Mouse (Mus musculus) neural tube, embryonic 12.5 days (tissue): ENCODE results near the gene H2-M10.6. TPM values are rescaled to one million over a fixed set of nuclear protein-coding genes. Genes with fewer than 3 reads are reported as not detected.
"Not testable (repeated sequence)": the region's sequence is repeated elsewhere in the genome, so short reads cannot be mapped to it uniquely, and the experiment has no call there.

Experiments used
- ATAC-seq: fragments of 200-750 bp; cut with Nextera tagmentation; 2 replicates; pipeline ENCODE4 v1.8.0; 2017; ENCODE audit warnings: low read depth, mild to moderate bottlenecking, moderate TSS enrichment, moderate library complexity; ENCODE audit not compliant: low FRiP score
- H3K27ac ChIP-seq: fragments of 300-500 bp; sonication (generic); 2 replicates; pipeline ENCODE4 v1.5.1; 2016
- H3K27me3 ChIP-seq: fragments of 300-500 bp; sonication (generic); replicated peaks from 2 replicates; pipeline ENCODE4 v1.6.1; 2016; ENCODE audit warnings: mild to moderate bottlenecking
- H3K36me3 ChIP-seq: fragments of 300-500 bp; sonication (generic); 2 replicates; pipeline ENCODE4 v1.6.1; 2016; ENCODE audit warnings: mild to moderate bottlenecking
- H3K4me1 ChIP-seq: fragments of 300-500 bp; sonication (generic); 2 replicates; pipeline ENCODE4 v1.6.1; 2016
- H3K4me2 ChIP-seq: fragments of 300-500 bp; sonication (generic); replicated peaks from 2 replicates; pipeline ENCODE4 v1.6.1; 2016; ENCODE audit warnings: mild to moderate bottlenecking
- H3K4me3 ChIP-seq: fragments of 300-500 bp; sonication (generic); 2 replicates; pipeline ENCODE4 v1.5.1; 2016
- H3K9ac ChIP-seq: fragments of 300-500 bp; sonication (generic); 2 replicates; pipeline ENCODE4 v1.6.1; 2016; ENCODE audit warnings: mild to moderate bottlenecking
- H3K9me3 ChIP-seq: fragments of 300-500 bp; sonication (generic); 2 replicates; pipeline ENCODE4 v1.6.1; 2016; ENCODE audit warnings: mild to moderate bottlenecking
- WGBS: fragments of 180-500 bp; shearing (Covaris S2); methylation state at CpG from one replicate; pipeline ENCODE4 v1.1.7; 2016; 5-methylcytosine and 5-hydroxymethylcytosine counted together
- polyA plus RNA-seq: library from polyadenylated mRNA; unstranded; fragments of >200 nt; fragmentation: Nextera tagmentation; extraction: Ambion mirVana; gene quantifications from 2 replicates; pipeline ENCODE4 v1.2.1, GENCODE M21; 2016

H2-M10.6 gene
- not detected in 2 replicates for polyA plus RNA-seq

DNA sequence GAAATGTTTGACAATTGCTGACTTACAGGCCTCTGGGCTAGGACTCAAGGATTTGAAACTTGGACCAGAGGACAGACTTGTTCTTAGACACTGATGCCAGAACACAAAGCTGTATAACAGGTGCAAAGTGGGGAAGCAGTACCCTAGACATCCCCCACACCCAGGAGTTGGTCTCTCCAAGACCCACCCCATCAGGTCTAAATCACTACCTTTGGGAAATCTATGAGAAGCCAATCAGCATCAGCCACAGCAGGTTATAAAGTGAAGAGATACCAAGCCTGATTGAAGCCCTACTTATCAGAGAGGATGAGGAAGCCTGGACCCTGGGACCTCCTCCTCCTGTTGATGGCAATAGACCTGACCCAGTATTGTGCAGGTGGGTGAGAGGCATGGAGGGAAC, at the start of gene H2-M10.6:
Gene H2-M10.6 (plus strand): TSS at position 301 of the 400 bp plus-strand sequence.
- Histone ChIP-seq H3K36me3 (no peaks in the 10 kb centered on the region), H3K4me3 (no peak within 1 kb of the TSS), H3K4me1 (no peaks in the 10 kb centered on the region), H3K27me3 (no peaks in the 10 kb centered on the region), H3K4me2 (no peak within 1 kb of the TSS), H3K9me3 (no peaks in the 10 kb centered on the region), H3K27ac (no peak within 1 kb of the TSS), H3K9ac (no peak within 1 kb of the TSS)
- no peak for ATAC-seq

DNA sequence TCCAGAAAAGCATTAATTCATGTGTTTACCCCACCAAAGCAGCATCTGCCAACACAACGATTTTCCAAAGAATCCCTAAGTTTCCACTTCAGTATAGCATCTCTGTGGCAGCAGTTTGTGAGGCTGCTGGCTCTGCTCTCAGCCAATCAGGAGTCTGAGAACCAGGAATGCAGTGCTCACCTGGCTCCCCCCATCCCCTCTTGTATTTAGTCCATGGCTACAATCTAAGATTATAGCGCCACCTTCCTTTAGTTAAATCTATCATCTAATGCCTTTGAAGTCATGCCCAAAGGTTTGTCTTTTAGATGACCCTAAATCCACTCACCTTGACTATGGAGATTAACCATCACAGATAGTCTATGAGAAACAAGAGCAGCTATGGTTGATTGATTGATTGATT, 48.2 kb upstream of the H2-M10.6 start:
- Histone ChIP-seq H3K9me3 (no peaks in the 10 kb centered on the region), H3K36me3 (no peaks in the 10 kb centered on the region), H3K27ac (no peak overlapping the region), H3K4me2 (no peak overlapping the region), H3K27me3 (no peaks in the 10 kb centered on the region), H3K4me3 (no peak overlapping the region), H3K9ac (no peak overlapping the region), H3K4me1 (no peaks in the 10 kb centered on the region)
- whole genome bisulfite sequencing: 70% methylated on average over 2 of the region's 2 CpGs
- no peak for ATAC-seq

DNA sequence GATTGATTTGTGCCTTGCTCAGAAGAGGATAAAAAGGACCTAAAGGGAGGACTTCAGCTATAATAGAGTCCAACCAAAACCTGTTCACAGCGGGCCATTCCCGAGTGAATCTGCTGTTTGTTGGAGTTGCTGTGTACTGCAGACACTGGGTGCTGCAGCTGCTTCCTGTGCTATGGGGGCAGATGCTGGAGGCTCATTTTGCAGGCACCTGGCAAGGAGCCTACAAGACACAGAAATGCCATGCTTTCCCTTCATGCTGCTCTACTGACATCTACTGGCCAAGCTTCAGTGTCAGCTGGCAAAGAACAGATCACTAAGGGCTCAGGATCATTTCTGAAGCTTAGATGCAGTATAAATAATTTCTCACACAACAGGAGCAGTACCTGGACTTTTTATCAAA, 47.7 kb upstream of the H2-M10.6 start:
- H3K36me3 ChIP-seq, H3K4me2 ChIP-seq, H3K4me1 ChIP-seq, ATAC-seq, H3K9ac ChIP-seq, H3K9me3 ChIP-seq, H3K27ac ChIP-seq, H3K27me3 ChIP-seq, H3K4me3 ChIP-seq: not testable (repeated sequence)
- WGBS: 14% methylated on average over 2 of the region's 2 CpGs

DNA sequence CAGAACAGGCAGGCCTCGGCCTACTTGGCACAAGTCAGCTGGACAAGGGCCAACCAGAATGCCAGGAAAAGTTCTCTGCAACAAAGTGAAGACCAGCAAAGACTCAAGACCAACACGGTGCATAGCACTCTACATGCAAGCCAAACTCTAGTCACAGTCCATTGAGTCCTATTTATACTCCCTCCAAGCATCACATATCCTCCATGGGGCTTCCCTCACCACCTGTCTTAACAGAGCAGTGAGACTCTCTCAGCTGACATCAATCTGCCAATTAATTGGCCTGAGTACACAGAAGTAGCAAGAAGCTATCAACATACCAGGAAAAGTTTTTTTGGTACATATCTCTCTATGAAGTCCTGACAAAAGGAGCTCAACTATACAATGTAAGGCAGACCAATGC, 46.6 kb upstream of the H2-M10.6 start:
- H3K4me1 ChIP-seq, H3K9ac ChIP-seq, H3K27me3 ChIP-seq, H3K36me3 ChIP-seq, H3K27ac ChIP-seq, H3K4me3 ChIP-seq, H3K9me3 ChIP-seq, ATAC-seq, H3K4me2 ChIP-seq: not testable (repeated sequence)
- WGBS: 72% methylated on average over 2 of the region's 2 CpGs

DNA sequence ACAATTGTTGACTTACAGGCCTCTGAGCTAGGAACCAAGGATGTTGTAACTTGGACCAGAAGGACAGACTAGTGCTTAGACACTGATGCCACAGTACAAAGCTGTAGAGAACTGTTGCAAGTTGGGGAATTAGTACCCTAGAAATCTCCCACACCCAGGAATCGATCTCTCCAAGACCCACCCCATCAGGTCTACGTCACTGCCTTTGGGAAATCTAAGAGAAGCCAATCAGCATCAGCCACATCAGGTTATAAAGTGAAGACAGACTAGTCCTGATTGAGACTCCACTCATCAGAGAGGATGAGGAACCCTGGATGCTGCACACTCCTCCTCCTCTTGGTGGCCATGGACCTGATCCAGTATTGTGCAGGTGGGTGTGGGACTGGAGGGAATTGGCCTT, 39.4 kb upstream of the H2-M10.6 start, which contains the start of gene H2-M10.5:
Gene H2-M10.5 (plus strand): TSS at position 301 of the 400 bp plus-strand sequence.
- H3K36me3 ChIP-seq, H3K4me1 ChIP-seq, ATAC-seq, H3K9ac ChIP-seq, H3K9me3 ChIP-seq, H3K27ac ChIP-seq, H3K27me3 ChIP-seq, H3K4me2 ChIP-seq, H3K4me3 ChIP-seq: not testable (repeated sequence)
- WGBS: 96% methylated on average over 2 of the region's 2 CpGs

DNA sequence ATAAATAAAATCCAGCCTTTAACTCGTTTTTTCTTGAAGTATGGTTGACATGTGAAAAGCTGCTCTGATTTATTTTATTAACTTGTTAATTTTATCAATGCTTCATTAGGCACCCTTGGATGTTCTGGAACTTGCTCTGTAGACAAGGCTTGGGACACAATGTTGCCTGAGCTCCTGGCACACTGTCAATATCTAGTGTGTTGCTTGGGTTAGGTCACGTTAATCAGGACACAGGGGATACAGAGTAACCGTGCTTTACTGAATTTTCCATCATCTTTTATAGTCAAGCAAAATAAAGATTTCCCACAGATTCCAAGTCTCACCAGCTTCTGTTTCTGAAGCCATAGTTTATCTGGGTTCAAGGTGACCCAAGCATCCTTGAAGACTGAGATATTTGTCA, 30.4 kb upstream of the H2-M10.6 start:
- ATAC-seq: no peak
- H3K9ac ChIP-seq: no peak overlapping the region
- no peaks in the 10 kb centered on the region for H3K9me3 ChIP-seq
- no peak overlapping the region for H3K4me2 ChIP-seq
- H3K36me3 ChIP-seq: no peaks in the 10 kb centered on the region
- no peaks in the 10 kb centered on the region for H3K4me1 ChIP-seq
- 70% methylated on average over 3 of the region's 3 CpGs for WGBS
- no peaks in the 10 kb centered on the region for H3K27me3 ChIP-seq
- H3K4me3 ChIP-seq: no peak overlapping the region
- no peak overlapping the region for H3K27ac ChIP-seq

DNA sequence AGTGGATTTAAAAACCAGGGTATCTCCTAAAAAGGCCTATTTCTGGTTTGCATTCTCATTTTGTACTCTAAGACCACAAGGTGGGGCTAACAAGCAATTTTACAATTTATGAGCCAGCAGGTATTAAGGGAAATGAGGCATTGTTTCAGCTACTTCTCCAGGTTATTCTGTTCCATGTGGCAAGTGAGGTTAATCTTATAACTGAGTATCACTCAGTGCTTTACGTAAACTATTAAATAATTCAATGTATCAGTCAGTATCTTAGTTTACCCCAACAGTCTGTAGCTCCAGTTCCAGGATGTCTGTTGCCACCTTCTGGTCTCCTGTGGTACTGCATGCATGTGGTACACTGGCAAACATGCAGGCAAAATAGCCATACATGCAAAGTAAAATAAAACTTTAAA, 25.5 kb upstream of the H2-M10.6 start:
- not testable (repeated sequence) for H3K36me3 ChIP-seq, H3K27me3 ChIP-seq, H3K9ac ChIP-seq, H3K4me1 ChIP-seq, H3K9me3 ChIP-seq, ATAC-seq, H3K4me2 ChIP-seq, H3K4me3 ChIP-seq, H3K27ac ChIP-seq
- 45% methylated on average over 1 of the region's 1 CpGs for WGBS

DNA sequence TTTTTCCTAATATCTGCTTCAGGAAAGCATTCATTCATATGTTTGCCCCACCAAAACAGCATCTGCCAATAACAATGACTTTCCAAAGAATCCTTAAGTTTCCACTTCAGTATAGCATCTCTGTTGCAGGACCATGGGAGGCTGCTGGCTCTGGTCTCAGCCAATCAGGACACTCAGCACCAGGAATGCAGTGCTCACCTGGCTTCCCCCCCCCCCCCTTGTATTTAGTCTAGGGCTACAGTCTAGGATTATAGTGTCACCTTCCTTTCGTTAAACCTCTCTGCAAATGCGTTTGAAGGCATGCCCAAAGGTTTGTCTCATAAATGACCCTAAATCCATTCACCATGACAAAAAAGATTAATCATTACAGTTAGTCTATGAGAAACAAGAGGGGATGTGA, 23.6 kb upstream of the H2-M10.6 start:
- H3K36me3 ChIP-seq: no peaks in the 10 kb centered on the region
- no peaks in the 10 kb centered on the region for H3K9me3 ChIP-seq
- ATAC-seq: peak; percentile 68
- H3K9ac ChIP-seq: no peak overlapping the region
- H3K4me1 ChIP-seq: no peaks in the 10 kb centered on the region
- H3K27ac ChIP-seq: no peak overlapping the region
- 84% methylated on average over 2 of the region's 2 CpGs for WGBS
- H3K4me3 ChIP-seq: no peak overlapping the region
- H3K27me3 ChIP-seq: no peaks in the 10 kb centered on the region
- no peak overlapping the region for H3K4me2 ChIP-seq

DNA sequence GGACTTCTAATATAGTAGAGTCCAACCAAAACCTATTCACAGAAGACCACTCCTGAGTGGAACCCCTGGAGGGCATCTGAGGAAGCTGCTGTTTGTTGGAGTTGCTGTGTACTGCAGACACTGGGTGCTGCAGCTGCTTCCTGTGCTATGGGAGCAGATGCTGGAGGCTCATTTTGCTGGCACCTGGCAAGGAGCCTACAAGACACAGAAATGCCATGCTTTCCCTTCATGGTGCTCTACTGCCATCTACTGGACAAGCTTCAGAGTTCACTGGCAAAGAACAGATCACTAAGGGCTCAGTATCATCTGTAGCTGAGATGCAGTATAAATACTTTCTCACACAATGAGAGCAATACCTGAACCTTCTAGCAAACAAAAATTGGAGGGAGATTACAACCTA, 23.2 kb upstream of the H2-M10.6 start:
- not testable (repeated sequence) for H3K36me3 ChIP-seq, H3K9me3 ChIP-seq, H3K27me3 ChIP-seq, H3K4me3 ChIP-seq, H3K4me1 ChIP-seq, H3K4me2 ChIP-seq, H3K27ac ChIP-seq, H3K9ac ChIP-seq
- peak; percentile 76 for ATAC-seq

DNA sequence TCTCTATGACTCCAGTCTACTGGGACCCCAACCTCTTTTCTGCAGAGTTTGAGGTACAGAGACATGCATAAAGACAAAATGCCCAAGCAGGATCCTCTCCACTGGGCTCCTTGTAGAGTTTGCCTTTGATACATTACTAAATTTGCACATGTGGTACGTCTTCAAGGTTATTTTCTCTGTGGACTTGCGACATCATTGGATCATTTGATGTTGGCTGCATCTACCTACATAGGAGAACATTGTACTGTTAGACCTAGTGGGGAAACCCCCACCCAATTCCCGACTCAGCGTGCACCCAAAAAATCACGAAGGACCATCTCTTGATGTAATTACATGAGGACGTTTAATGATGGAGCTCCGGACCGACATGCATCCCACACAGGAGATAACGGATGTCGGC, 12.5 kb upstream of the H2-M10.6 start:
- Histone ChIP-seq H3K27ac (no peak overlapping the region), H3K27me3 (no peaks in the 10 kb centered on the region), H3K4me1 (no peaks in the 10 kb centered on the region), H3K4me2 (no peak overlapping the region), H3K4me3 (no peak overlapping the region), H3K9me3 (no peaks in the 10 kb centered on the region), H3K9ac (no peak overlapping the region), H3K36me3 (no peaks in the 10 kb centered on the region)
- no peak for ATAC-seq
- WGBS: 92% methylated on average over 10 of the region's 10 CpGs

DNA sequence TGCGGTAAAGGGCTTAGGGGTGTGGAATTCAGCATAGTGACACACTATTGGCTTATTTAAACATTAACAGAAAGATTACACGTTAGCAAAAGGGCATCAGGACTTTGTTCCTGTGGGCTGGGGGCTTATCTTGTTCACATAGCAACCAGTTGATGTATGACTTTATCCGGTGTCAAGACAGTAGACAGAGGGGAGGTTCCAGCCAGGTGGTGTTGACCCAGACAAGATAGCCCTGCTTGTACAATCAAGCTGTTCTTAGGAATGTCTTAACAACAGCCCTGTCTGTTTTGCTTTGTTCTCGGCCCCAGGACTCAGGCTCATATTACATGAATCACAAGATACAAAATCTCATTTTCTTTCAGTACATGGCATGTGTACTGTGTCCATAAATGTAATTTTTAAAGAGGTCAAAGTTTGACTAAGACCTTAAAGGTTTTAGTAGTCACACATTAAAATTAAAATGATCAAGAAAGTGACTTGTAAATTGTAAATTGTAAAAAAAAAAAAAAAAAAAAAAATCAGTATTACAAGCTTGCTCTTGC, 12.0 kb upstream of the H2-M10.6 start:
- not testable (repeated sequence) for H3K4me3 ChIP-seq, H3K27me3 ChIP-seq, ATAC-seq, H3K4me2 ChIP-seq, H3K9me3 ChIP-seq, H3K27ac ChIP-seq, H3K36me3 ChIP-seq, H3K9ac ChIP-seq, H3K4me1 ChIP-seq
- 74% methylated on average over 4 of the region's 4 CpGs for WGBS

DNA sequence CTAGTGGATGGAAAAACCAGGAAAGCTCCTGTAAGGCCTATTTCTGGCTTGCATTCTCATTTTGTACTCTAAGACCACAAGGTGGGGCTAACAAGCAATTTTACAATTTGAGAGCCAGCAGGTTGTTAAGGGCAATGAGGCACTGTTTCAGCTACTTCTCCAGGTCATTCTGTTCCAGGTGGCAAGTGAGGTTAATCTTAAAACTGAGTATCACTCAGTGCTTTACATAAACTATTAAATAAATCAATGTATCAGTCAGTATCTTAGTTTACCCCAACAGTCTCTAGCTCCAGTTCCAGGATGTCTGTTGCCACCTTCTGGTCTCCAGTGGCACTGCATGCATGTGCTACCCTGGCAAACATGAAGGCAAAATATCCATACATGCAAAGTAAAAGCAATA, 12.0 kb downstream of the H2-M10.6 start:
- no peak for ATAC-seq
- Histone ChIP-seq H3K27me3 (no peaks in the 10 kb centered on the region), H3K27ac (no peak overlapping the region), H3K36me3 (no peaks in the 10 kb centered on the region), H3K4me1 (no peaks in the 10 kb centered on the region), H3K9ac (no peak overlapping the region), H3K4me3 (no peak overlapping the region), H3K4me2 (no peak overlapping the region), H3K9me3 (no peaks in the 10 kb centered on the region)

DNA sequence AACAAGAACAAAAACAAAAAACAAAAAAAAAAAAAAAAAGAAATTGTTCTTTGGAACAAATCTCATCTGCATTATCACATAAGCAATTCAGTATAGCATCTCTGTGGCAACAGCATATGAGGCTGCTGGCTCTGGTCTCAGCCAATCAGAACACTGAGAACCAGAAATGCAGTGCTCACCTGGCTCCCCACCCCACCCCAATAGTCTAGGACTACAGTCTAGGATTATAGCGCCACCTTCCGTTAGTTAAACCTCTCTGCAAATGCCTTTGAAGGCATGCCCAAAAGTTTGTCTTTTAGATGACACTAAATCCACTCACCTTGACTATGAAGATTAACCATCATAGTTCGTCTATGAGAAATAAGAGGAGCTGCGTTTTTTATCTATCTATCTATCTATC, 13.6 kb downstream of the H2-M10.6 start:
- WGBS: 28% methylated on average over 4 of the region's 4 CpGs
- no peaks in the 10 kb centered on the region for H3K27me3 ChIP-seq
- H3K36me3 ChIP-seq: no peaks in the 10 kb centered on the region
- no peak overlapping the region for H3K9ac ChIP-seq
- H3K9me3 ChIP-seq: no peaks in the 10 kb centered on the region
- ATAC-seq: no peak
- no peak overlapping the region for H3K4me3 ChIP-seq
- H3K4me2 ChIP-seq: no peak overlapping the region
- no peak overlapping the region for H3K27ac ChIP-seq
- no peaks in the 10 kb centered on the region for H3K4me1 ChIP-seq
